Mouse (Mus musculus) heart, postnatal 0 days (tissue): Measurements from ENCODE around the gene Prkaa2. TPM values are rescaled to one million over a fixed set of nuclear protein-coding genes. Genes with fewer than 3 reads are reported as not detected.

Source experiments
- ATAC-seq: fragments of 200-750 bp; cut with Nextera tagmentation; 2 replicates; pipeline ENCODE4 v1.8.0; 2017; ENCODE audit warnings: low read depth, moderate number of reproducible peaks, moderate library complexity; ENCODE audit not compliant: insufficient read depth
- DNase-seq: peaks from one replicate; pipeline ENCODE4 v3.0.0-alpha.2; 2016; ENCODE audit warnings: low spot score
- H3K27ac ChIP-seq: fragments of 300-500 bp; sonication (generic); 2 replicates; pipeline ENCODE4 v1.5.1; 2014; ENCODE audit warnings: low read depth, mild to moderate bottlenecking
- H3K27me3 ChIP-seq: fragments of 300-500 bp; sonication (generic); 2 replicates; pipeline ENCODE4 v1.6.1; 2014; ENCODE audit warnings: low read length, mixed read lengths; ENCODE audit not compliant: control insufficient read depth, insufficient read depth
- H3K36me3 ChIP-seq: fragments of 300-500 bp; sonication (generic); replicated peaks from 2 replicates; pipeline ENCODE4 v1.6.1; 2014; ENCODE audit warnings: low read length, mixed read lengths; ENCODE audit not compliant: control insufficient read depth, insufficient read depth
- H3K4me1 ChIP-seq: fragments of 300-500 bp; sonication (generic); 2 replicates; pipeline ENCODE4 v1.6.1; 2014; ENCODE audit warnings: antibody characterized with exemption; ENCODE audit not compliant: control insufficient read depth, insufficient read depth
- H3K4me2 ChIP-seq: fragments of 300-500 bp; sonication (generic); 2 replicates; pipeline ENCODE4 v1.6.1; 2014; ENCODE audit warnings: low read depth, mild to moderate bottlenecking, low read length, moderate library complexity
- H3K4me3 ChIP-seq: fragments of 300-500 bp; sonication (generic); 2 replicates; pipeline ENCODE4 v1.5.1; 2014; ENCODE audit warnings: low read depth, low read length
- H3K9ac ChIP-seq: fragments of 300-500 bp; sonication (generic); replicated peaks from 2 replicates; pipeline ENCODE4 v1.6.1; 2014; ENCODE audit warnings: low read depth, low read length, mixed read lengths
- H3K9me3 ChIP-seq: fragments of 300-500 bp; sonication (generic); replicated peaks from 2 replicates; pipeline ENCODE4 v1.6.1; 2016; ENCODE audit warnings: low read length; ENCODE audit not compliant: control insufficient read depth
- CTCF ChIP-seq: IDR thresholded peaks from 2 replicates; pipeline ENCODE4 v1.5.1; 2016; ENCODE audit warnings: antibody characterized with exemption, control low read depth, low read depth
- EP300 ChIP-seq: IDR thresholded peaks from 2 replicates; pipeline ENCODE4 v1.6.1; 2016; ENCODE audit warnings: antibody characterized with exemption, low read depth
- whole genome bisulfite sequencing: fragments of 180-500 bp; shearing (Covaris S2); extraction: QIAGEN DNeasy Blood & Tissue Kit; methylation state at CpG from one replicate; pipeline ENCODE4 v1.1.7; 2014; 5-methylcytosine and 5-hydroxymethylcytosine counted together
- polyA plus RNA-seq: library from polyadenylated mRNA; unstranded; fragments of >200 nt; fragmentation: Nextera tagmentation; extraction: Ambion mirVana; gene quantifications from 2 replicates; pipeline ENCODE4 v1.2.1, GENCODE M21; 2015
- total RNA-seq: library from RNA; depleted of rRNA; stranded (reverse); fragments of >200 nt; gene quantifications from 2 replicates; pipeline ENCODE4 v1.2.3, GENCODE M21; 2014; ENCODE audit warnings: low replicate concordance

The Prkaa2 gene
- total and polyA plus RNA-seq, 2 experiments from 2014 or later = 35.6 to 64.3 TPM

GRCm38 (mm10) chr4:104993140-104993874 is 116.4 kb downstream of the Prkaa2 start:
- H3K4me3 ChIP-seq = no peak overlapping the region
- TF ChIP-seq CTCF (no peak), EP300 (no peak)
- H3K9me3 ChIP-seq = no peaks in the 10 kb centered on the region
- DNase-seq = no peak
- H3K27ac ChIP-seq = no peak overlapping the region
- H3K27me3 ChIP-seq = no peaks in the 10 kb centered on the region
- no peak overlapping the region for H3K9ac ChIP-seq
- no peak overlapping the region for H3K4me2 ChIP-seq
- no peak for ATAC-seq
- no peaks in the 10 kb centered on the region for H3K4me1 ChIP-seq
- no peaks in the 10 kb centered on the region for H3K36me3 ChIP-seq
- 78% methylated on average over 10 of the region's 10 CpGs for WGBS

GRCm38 (mm10) chr4:104992271-104992670 is 117.4 kb downstream of the Prkaa2 start:
- ATAC-seq (no peak), DNase-seq (no peak)
- Histone ChIP-seq H3K4me1 (peaks cover 3% of the 10 kb centered on the region; the same call in 1 of the 2 replicates), H3K36me3 (no peaks in the 10 kb centered on the region), H3K27ac (no peak overlapping the region), H3K9ac (no peak overlapping the region), H3K4me3 (no peak overlapping the region), H3K9me3 (no peaks in the 10 kb centered on the region), H3K4me2 (no peak overlapping the region), H3K27me3 (no peaks in the 10 kb centered on the region)
- TF ChIP-seq EP300 (no peak), CTCF (no peak)
- WGBS = 80% methylated on average over 3 of the region's 3 CpGs

- no peak for ATAC-seq
Measured at GRCm38 (mm10) chr4:104990686-104991085, 119.0 kb downstream of the Prkaa2 start.

DNA sequence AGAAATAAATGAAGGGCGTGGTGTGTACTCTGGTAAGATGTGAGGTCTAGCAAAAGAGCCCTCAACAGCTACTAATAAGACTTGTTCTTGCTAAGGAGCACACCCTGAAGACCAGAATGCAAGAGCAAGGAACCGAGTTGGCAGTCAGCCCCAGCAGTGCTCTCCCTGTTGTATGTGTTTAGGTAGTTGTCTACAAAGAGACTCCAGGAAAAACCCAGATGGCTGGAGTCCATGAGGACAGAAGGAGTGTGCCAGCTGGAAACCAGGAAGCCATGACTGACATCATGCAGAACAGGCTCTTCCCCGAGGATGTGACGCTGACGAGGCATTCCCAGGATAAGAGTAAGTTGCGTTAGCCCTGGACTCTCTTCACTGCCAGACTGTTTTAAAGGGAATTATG is 119.7 kb downstream of the Prkaa2 start:
- H3K9ac ChIP-seq = no peak overlapping the region
- H3K27ac ChIP-seq = no peak overlapping the region
- H3K9me3 ChIP-seq = no peaks in the 10 kb centered on the region
- TF ChIP-seq CTCF (no peak), EP300 (no peak)
- 52% methylated on average over 6 of the region's 6 CpGs for WGBS
- H3K4me3 ChIP-seq = no peak overlapping the region
- H3K27me3 ChIP-seq = no peaks in the 10 kb centered on the region
- H3K4me1 ChIP-seq = peaks cover 3% of the 10 kb centered on the region; the same call in 1 of the 2 replicates
- no peak overlapping the region for H3K4me2 ChIP-seq
- DNase-seq (peak; percentile 10), ATAC-seq (peak; percentile 36; the same call in 1 of the 2 replicates)
- H3K36me3 ChIP-seq = no peaks in the 10 kb centered on the region

More at GRCm38 (mm10) chr4:104990686-104991085, 119.0 kb downstream of the Prkaa2 start:
- TF ChIP-seq EP300 (no peak), CTCF (no peak)
- no peak for DNase-seq
- H3K9me3 ChIP-seq = no peaks in the 10 kb centered on the region
- no peak overlapping the region for H3K27ac ChIP-seq
- H3K4me3 ChIP-seq = no peak overlapping the region
- H3K4me1 ChIP-seq = peaks cover 3% of the 10 kb centered on the region; the same call in 1 of the 2 replicates
- no peak overlapping the region for H3K4me2 ChIP-seq
- H3K27me3 ChIP-seq = no peaks in the 10 kb centered on the region
- no peaks in the 10 kb centered on the region for H3K36me3 ChIP-seq
- WGBS = 47% methylated on average over 3 of the region's 3 CpGs
- no peak overlapping the region for H3K9ac ChIP-seq

DNA sequence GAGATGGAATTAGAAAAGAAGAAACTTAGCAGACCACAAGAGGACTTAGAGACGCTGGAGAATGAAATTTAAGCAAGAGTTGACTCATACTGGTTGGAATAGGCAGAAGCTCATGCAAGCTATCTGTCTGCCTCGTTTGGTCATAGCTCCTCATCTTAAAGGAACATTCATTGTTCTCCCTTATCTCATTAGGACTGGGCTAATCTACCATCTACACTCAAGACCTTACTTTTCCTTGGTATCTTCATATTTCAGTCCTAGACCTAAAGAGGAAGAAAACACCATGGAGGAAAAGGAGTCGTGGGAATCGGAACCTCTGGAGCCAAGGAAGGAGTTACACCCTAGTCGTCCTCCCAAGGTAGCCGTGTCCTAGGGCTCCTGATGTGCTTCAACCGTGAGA is 121.0 kb downstream of the Prkaa2 start:
- Histone ChIP-seq H3K27ac (no peak overlapping the region), H3K9ac (no peak overlapping the region), H3K4me3 (no peak overlapping the region), H3K36me3 (no peaks in the 10 kb centered on the region), H3K9me3 (no peaks in the 10 kb centered on the region), H3K27me3 (no peaks in the 10 kb centered on the region), H3K4me1 (peaks cover 3% of the 10 kb centered on the region; the same call in 1 of the 2 replicates), H3K4me2 (no peak overlapping the region)
- TF ChIP-seq CTCF = no peak
- WGBS = 82% methylated on average over 7 of the region's 7 CpGs
- DNase-seq (no peak), ATAC-seq (no peak)

DNA sequence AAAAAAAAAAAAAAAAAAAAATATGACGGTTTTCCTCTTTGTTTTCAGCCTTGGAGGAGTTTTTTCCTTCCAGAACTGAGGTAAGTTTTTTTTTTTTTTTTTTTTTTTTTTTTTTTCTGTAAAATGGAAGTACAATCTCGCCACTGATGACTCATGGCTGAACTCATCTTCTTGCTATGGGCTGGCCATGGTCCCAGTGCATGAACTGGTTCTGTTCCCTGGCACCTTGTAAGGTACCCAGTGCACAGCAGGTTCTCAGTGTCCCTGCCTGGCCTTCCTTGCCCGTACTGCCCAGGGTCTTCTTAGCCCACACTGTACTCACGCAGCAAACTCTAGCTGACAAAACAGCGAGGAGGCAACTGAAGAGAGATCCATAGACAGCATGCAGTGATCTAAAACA is 121.6 kb downstream of the Prkaa2 start:
- H3K4me3 ChIP-seq = no peak overlapping the region
- DNase-seq (no peak), ATAC-seq (no peak)
- no peaks in the 10 kb centered on the region for H3K27me3 ChIP-seq
- no peak overlapping the region for H3K27ac ChIP-seq
- H3K9ac ChIP-seq = no peak overlapping the region
- H3K4me2 ChIP-seq = no peak overlapping the region
- H3K4me1 ChIP-seq = peaks cover 3% of the 10 kb centered on the region; the same call in 1 of the 2 replicates
- 76% methylated on average over 5 of the region's 5 CpGs for WGBS
- H3K36me3 ChIP-seq = no peaks in the 10 kb centered on the region
- TF ChIP-seq CTCF (no peak), EP300 (no peak)
- H3K9me3 ChIP-seq = no peaks in the 10 kb centered on the region
